ENCODE assay signal across 9 mouse cellular contexts in the genomic region with DNA sequence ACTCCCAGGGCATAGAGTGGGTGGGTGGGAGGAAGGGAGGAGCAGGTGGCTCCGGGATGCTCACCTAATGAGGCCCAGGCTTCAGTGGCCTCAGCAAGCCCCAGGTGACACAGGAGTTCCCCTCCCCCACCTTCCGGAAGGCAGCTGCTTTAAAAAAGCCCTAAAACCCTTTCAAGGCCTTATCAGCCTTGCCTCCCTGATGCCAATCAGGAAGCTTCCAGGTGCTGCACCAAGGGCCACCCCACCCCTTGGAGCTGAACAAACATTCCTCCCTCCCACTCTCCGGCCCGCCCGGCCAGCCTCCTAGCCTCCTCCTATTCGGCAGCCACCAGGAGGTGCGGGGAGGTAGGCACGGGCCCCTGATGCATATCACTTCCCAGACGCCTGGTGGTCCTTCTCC. TPM values are rescaled to one million over a fixed set of nuclear protein-coding genes. Genes with fewer than 3 reads are reported as not detected.
A peak's percentile ranks its signal among the peaks of the same experiment; 100 is the strongest.
DNase-seq lines count a peak whose midpoint lies in the region; ATAC-seq and TF ChIP-seq lines count a peak whose summit lies in the region.
"Had no signal": no experiment of that assay in that cellular context is flagged by ENCODE, and none has a peak within 500 bp of the region (broad histone marks: within the 10 kb centered on the region; RNA-seq: fewer than 3 reads in every experiment).

No protein-coding gene starts in this region.

- no peak overlapping the region for H3K27ac ChIP-seq in kidney, postnatal 0 days
- H3K27ac ChIP-seq in embryonic facial prominence, embryonic 12.5 days: no peak overlapping the region
- H3K27ac ChIP-seq in intestine, postnatal 0 days (ENCODE audit: low read depth, low read length): no peak overlapping the region; the same call in 1 of the 2 replicates
- no peak overlapping the region for H3K27ac ChIP-seq in neural tube, embryonic 15.5 days (replicated peaks)
- H3K27ac ChIP-seq: heart, embryonic 15.5 days had no signal

- no peak; the same call in 1 of the 2 replicates for TF ChIP-seq CTCF in kidney, postnatal 0 days (IDR thresholded peaks at IDR 0.05; ENCODE audit: low read depth)
- TF ChIP-seq CTCF in intestine, postnatal 0 days (IDR thresholded peaks at IDR 0.05; ENCODE audit: low read depth): peak; percentile 24; the same call in 1 of the 2 replicates

- H3K4me1 ChIP-seq in kidney, postnatal 0 days (replicated peaks; ENCODE audit: insufficient read depth, low read length): peaks cover 23% of the 10 kb centered on the region
- peaks cover 57% of the 10 kb centered on the region for H3K4me1 ChIP-seq in embryonic facial prominence, embryonic 12.5 days
- H3K4me1 ChIP-seq in intestine, postnatal 0 days (replicated peaks; ENCODE audit: control insufficient read depth, insufficient read depth, low read length): peaks cover 6% of the 10 kb centered on the region
- H3K4me1 ChIP-seq in neural tube, embryonic 15.5 days: peaks cover 85% of the 10 kb centered on the region

- H3K9ac ChIP-seq in kidney, postnatal 0 days (ENCODE audit: low read depth, low read length): no peak overlapping the region
- no peak overlapping the region for H3K9ac ChIP-seq in embryonic facial prominence, embryonic 12.5 days
- H3K9ac ChIP-seq in intestine, postnatal 0 days (ENCODE audit: low read depth, low read length): no peak overlapping the region
- 0 out of 2 replicates have a peak overlapping the region, but pooled peaks have one; percentile 14 for H3K9ac ChIP-seq in neural tube, embryonic 15.5 days (replicated peaks)
- H3K9ac ChIP-seq: heart, embryonic 15.5 days had no signal

- H3K36me3 ChIP-seq in kidney, postnatal 0 days (ENCODE audit: insufficient read depth, low read length): no peaks in the 10 kb centered on the region
- peaks cover 6% of the 10 kb centered on the region; the same call in 1 of the 2 replicates for H3K36me3 ChIP-seq in embryonic facial prominence, embryonic 12.5 days
- H3K36me3 ChIP-seq in intestine, postnatal 0 days (ENCODE audit: control insufficient read depth, insufficient read depth): peaks cover 7% of the 10 kb centered on the region; the same call in 1 of the 2 replicates
- H3K36me3 ChIP-seq in neural tube, embryonic 15.5 days: no peaks in the 10 kb centered on the region
- H3K36me3 ChIP-seq: heart, embryonic 15.5 days had no signal

- no peaks in the 10 kb centered on the region for H3K9me3 ChIP-seq in kidney, postnatal 0 days (replicated peaks; ENCODE audit: low read length)
- no peaks in the 10 kb centered on the region for H3K9me3 ChIP-seq in embryonic facial prominence, embryonic 12.5 days
- H3K9me3 ChIP-seq in intestine, postnatal 0 days (ENCODE audit: control insufficient read depth): no peaks in the 10 kb centered on the region
- H3K9me3 ChIP-seq in neural tube, embryonic 15.5 days (replicated peaks): no peaks in the 10 kb centered on the region
- H3K9me3 ChIP-seq: heart, embryonic 15.5 days had no signal

- DNase-seq in kidney, postnatal 0 days (ENCODE audit: low spot score): peak; percentile 56
- no peak for DNase-seq in kidney, adult 9 months
- no peak for DNase-seq in left cerebral cortex, postnatal 36 days (ENCODE audit: low spot score in 2 of 2)
- no peak for DNase-seq in c-Kit-positive CD71-positive TER-119-positive erythroid progenitor cells, embryonic 14.5 days (ENCODE audit: low spot score)
- no peak for DNase-seq in embryo, embryonic 10.5 days (ENCODE audit: low spot score)

- H3K4me3 ChIP-seq in kidney, postnatal 0 days (replicated peaks; ENCODE audit: low read depth, low read length): no peak overlapping the region
- no peak overlapping the region for H3K4me3 ChIP-seq in embryonic facial prominence, embryonic 12.5 days
- H3K4me3 ChIP-seq in intestine, postnatal 0 days (ENCODE audit: low read depth, low read length): no peak overlapping the region
- H3K4me3 ChIP-seq in neural tube, embryonic 15.5 days (replicated peaks): no peak overlapping the region
- H3K4me3 ChIP-seq: heart, embryonic 15.5 days had no signal

- H3K27me3 ChIP-seq in kidney, postnatal 0 days (ENCODE audit: insufficient read depth, low read length): no peaks in the 10 kb centered on the region
- H3K27me3 ChIP-seq in embryonic facial prominence, embryonic 12.5 days: no peaks in the 10 kb centered on the region
- no peaks in the 10 kb centered on the region for H3K27me3 ChIP-seq in intestine, postnatal 0 days (replicated peaks; ENCODE audit: control insufficient read depth, insufficient read depth, low read length)
- H3K27me3 ChIP-seq in neural tube, embryonic 15.5 days (replicated peaks): no peaks in the 10 kb centered on the region

- WGBS in kidney, postnatal 0 days: 13% methylated on average over 9 of the region's 9 CpGs
- WGBS in embryonic facial prominence, embryonic 12.5 days: 8% methylated on average over 9 of the region's 9 CpGs
- WGBS in intestine, postnatal 0 days: 32% methylated on average over 9 of the region's 9 CpGs
- WGBS in neural tube, embryonic 15.5 days: 6% methylated on average over 7 of the region's 9 CpGs

- H3K4me2 ChIP-seq in kidney, postnatal 0 days (ENCODE audit: low read length): no peak overlapping the region
- H3K4me2 ChIP-seq in embryonic facial prominence, embryonic 12.5 days (replicated peaks): 0 out of 2 replicates have a peak overlapping the region, but pooled peaks have one; percentile 1
- H3K4me2 ChIP-seq in intestine, postnatal 0 days (replicated peaks; ENCODE audit: low read depth): peak overlapping the region; percentile 38
- H3K4me2 ChIP-seq in neural tube, embryonic 15.5 days: peak overlapping the region; percentile 15; the same call in 1 of the 2 replicates
- H3K4me2 ChIP-seq: heart, embryonic 15.5 days had no signal

- intact Hi-C loops in left cerebral cortex, postnatal 36 days (cut with DNase I): no loop called here

- no peak; the same call in 1 of the 2 replicates for ATAC-seq in kidney, postnatal 0 days (replicated peaks; ENCODE audit: low FRiP score, low read depth)
- ATAC-seq in embryonic facial prominence, embryonic 12.5 days (ENCODE audit: insufficient number of reproducible peaks, insufficient read depth, low FRiP score, low TSS enrichment): no peak
- peak; percentile 78 for ATAC-seq in intestine, postnatal 0 days
- no peak for ATAC-seq in neural tube, embryonic 15.5 days (ENCODE audit: low FRiP score)

RNA-seq across cellular contexts. Expression of gene Ephb2, which starts 6.0 kb away (rescaled TPM):
- 4.5 and 4.6 TPM in 2 replicates for polyA plus RNA-seq in kidney, postnatal 0 days (2015; fragmentation: Nextera tagmentation; extraction: Ambion mirVana)
- 17.1 and 20.7 TPM in 2 replicates for polyA plus RNA-seq in embryonic facial prominence, embryonic 12.5 days (2016; fragmentation: Nextera tagmentation; extraction: Ambion mirVana)
- polyA plus RNA-seq in intestine, postnatal 0 days (2015; fragmentation: Nextera tagmentation; extraction: Ambion mirVana): 5.7 TPM in 2 replicates
- 13.7 and 21.3 TPM in 2 replicates for polyA plus RNA-seq in neural tube, embryonic 15.5 days (2015; fragmentation: Nextera tagmentation; extraction: Ambion mirVana)
- 10 to 100 TPM; 16.9 to 18.0 TPM for total RNA-seq in left cerebral cortex, postnatal 36 days (2021)

RNA-seq across cellular contexts. Expression of gene C1qb, which starts 56.1 kb away (rescaled TPM):
- polyA plus RNA-seq in kidney, postnatal 0 days (2015; fragmentation: Nextera tagmentation; extraction: Ambion mirVana): 54.4 and 69.0 TPM in 2 replicates
- polyA plus RNA-seq in embryonic facial prominence, embryonic 12.5 days (2016; fragmentation: Nextera tagmentation; extraction: Ambion mirVana): 28.2 and 29.7 TPM in 2 replicates
- polyA plus RNA-seq in intestine, postnatal 0 days (2015; fragmentation: Nextera tagmentation; extraction: Ambion mirVana): 67.7 and 71.4 TPM in 2 replicates
- 62.0 and 62.4 TPM in 2 replicates for polyA plus RNA-seq in neural tube, embryonic 15.5 days (2015; fragmentation: Nextera tagmentation; extraction: Ambion mirVana)
- total RNA-seq in left cerebral cortex, postnatal 36 days (2021): 10 to 100 TPM; 55.7 to 58.1 TPM
